Comparison of ENCODE assay signal across 26 mouse cellular contexts in the genomic region with DNA sequence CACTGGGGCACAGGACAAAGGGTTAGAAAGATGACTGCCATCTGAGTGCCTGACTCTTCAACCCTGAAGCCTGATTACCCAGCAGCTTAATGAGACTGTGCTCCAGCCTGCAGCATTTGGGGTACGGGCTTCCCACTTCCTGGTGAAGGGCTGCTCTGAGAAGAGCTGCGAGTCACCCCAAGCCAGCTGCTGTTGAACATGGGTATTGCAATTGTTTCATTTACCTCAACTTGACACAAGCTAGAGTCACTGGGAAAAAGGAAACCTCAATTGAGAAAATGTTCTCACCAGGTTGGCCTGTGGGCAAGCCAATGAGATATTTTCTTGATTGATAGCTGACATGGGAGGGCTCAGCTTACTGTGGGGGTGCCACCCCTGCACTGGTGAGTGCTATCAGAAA. TPM values are rescaled to one million over a fixed set of nuclear protein-coding genes. Genes with fewer than 3 reads are reported as not detected.
DNase-seq lines count a peak whose midpoint lies in the region; ATAC-seq and TF ChIP-seq lines count a peak whose summit lies in the region.
"Had no signal": no experiment of that assay in that cellular context is flagged by ENCODE, and none has a peak within 500 bp of the region (broad histone marks: within the 10 kb centered on the region; RNA-seq: fewer than 3 reads in every experiment).

No protein-coding gene starts in this region.

- TF ChIP-seq CTCF in layer of hippocampus, adult 2 months (conservative IDR thresholded peaks at IDR 0.05) = peak; percentile 30
- TF ChIP-seq CTCF in MEL (IDR thresholded peaks at IDR 0.05 in 2 of 3, conservative IDR thresholded peaks at IDR 0.05 in 1 of 3; ENCODE audit: control insufficient read depth in 1 of 3, insufficient read depth in 1 of 3, low read depth in 2 of 3, low read length in 3 of 3, poor library complexity in 1 of 3, severe bottlenecking in 1 of 3) = peak in 1 of 3 experiments; percentile 0; a peak in 1 of 6 replicates

- peak; percentile 42; the same call in 1 of the 2 replicates for ATAC-seq in megakaryocyte progenitor cell, adult 5-6 weeks (replicated peaks; ENCODE audit: poor library complexity)
- no peak for ATAC-seq in liver, embryonic 12.5 days
- ATAC-seq: forebrain, postnatal 0 days; intestine, embryonic 15.5 days; Patski had no signal

- TF ChIP-seq RAD21 in MEL (IDR thresholded peaks at IDR 0.05; ENCODE audit: low read depth, low read length) = no peak

- H3K4me1 ChIP-seq in MEL (ENCODE audit: control insufficient read depth in 1 of 2, insufficient read depth in 2 of 2, low read length in 2 of 2) = no peaks in the 10 kb centered on the region
- H3K4me1 ChIP-seq in liver, embryonic 12.5 days = no peaks in the 10 kb centered on the region
- H3K4me1 ChIP-seq: forebrain, embryonic 10.5 days; hindbrain, embryonic 13.5 days; intestine, embryonic 15.5 days; limb, embryonic 13.5 days; midbrain, embryonic 10.5 days; neural tube, embryonic 13.5 days had no signal

- intact Hi-C loops in heart, postnatal 14 days (cut with DNase I) = no loop called here

- no peaks in the 10 kb centered on the region for H3K9me3 ChIP-seq in MEL (replicated peaks; ENCODE audit: insufficient read depth, low read length)
- no peaks in the 10 kb centered on the region for H3K9me3 ChIP-seq in liver, embryonic 12.5 days (replicated peaks)
- H3K9me3 ChIP-seq: forebrain, embryonic 10.5 days; hindbrain, embryonic 13.5 days; intestine, embryonic 15.5 days; limb, embryonic 13.5 days; liver, embryonic 15.5 days; midbrain, embryonic 10.5 days; neural tube, embryonic 13.5 days had no signal

- no peak overlapping the region for H3K4me2 ChIP-seq in liver, embryonic 12.5 days
- H3K4me2 ChIP-seq: heart, embryonic 11.5 days; hindbrain, embryonic 13.5 days; intestine, embryonic 15.5 days; limb, embryonic 13.5 days; liver, embryonic 15.5 days; neural tube, embryonic 13.5 days had no signal

- H3K36me3 ChIP-seq in MEL (ENCODE audit: control insufficient read depth in 1 of 2, insufficient read depth in 2 of 2, low read length in 2 of 2) = no peaks in the 10 kb centered on the region
- no peaks in the 10 kb centered on the region for H3K36me3 ChIP-seq in liver, embryonic 12.5 days
- H3K36me3 ChIP-seq: forebrain, embryonic 10.5 days; hindbrain, embryonic 13.5 days; intestine, embryonic 15.5 days; limb, embryonic 13.5 days; liver, embryonic 15.5 days; midbrain, embryonic 10.5 days; neural tube, embryonic 13.5 days had no signal

- no peak overlapping the region for H3K9ac ChIP-seq in MEL (ENCODE audit: control insufficient read depth, low read depth, low read length, poor library complexity, severe bottlenecking)
- no peak overlapping the region for H3K9ac ChIP-seq in liver, embryonic 12.5 days
- H3K9ac ChIP-seq: forebrain, postnatal 0 days; hindbrain, embryonic 13.5 days; intestine, embryonic 15.5 days; limb, embryonic 13.5 days; liver, embryonic 15.5 days; neural tube, embryonic 13.5 days had no signal

- no peak for DNase-seq in layer of hippocampus, adult 2 months (ENCODE audit: low spot score in 2 of 2)
- DNase-seq in layer of hippocampus, adult 9-10 months (ENCODE audit: low spot score) = no peak
- peak; percentile 13 for DNase-seq in MEL (ENCODE audit: low read depth, low spot score)
- peak; percentile 64 for DNase-seq in thymus, postnatal 14 days
- no peak for DNase-seq in heart, postnatal 14 days
- no peak for DNase-seq in yolk sac, embryonic 10.5 days (ENCODE audit: low spot score)
- DNase-seq: adrenal gland, postnatal 25 days; cerebellum, adult 11 months; cerebellum, postnatal 36 days; forebrain, postnatal 0 days; heart, postnatal 10 days; kidney, postnatal 4 days; right cerebral cortex, postnatal 25 days had no signal

- TF ChIP-seq POLR2A in MEL (IDR thresholded peaks at IDR 0.05; ENCODE audit: control insufficient read depth in 1 of 2, insufficient read depth in 1 of 2, low read depth in 1 of 2, low read length in 2 of 2, poor library complexity in 1 of 2) = no peak

- H3K79me2 ChIP-seq in MEL (ENCODE audit: control insufficient read depth, insufficient read depth, low read length, poor library complexity) = no peaks in the 10 kb centered on the region

- no peak overlapping the region for H3K4me3 ChIP-seq in layer of hippocampus, adult 2 months
- H3K4me3 ChIP-seq in MEL (ENCODE audit: control insufficient read depth in 1 of 2, insufficient read depth in 1 of 2, low read depth in 2 of 2, low read length in 2 of 2) = no peak overlapping the region
- H3K4me3 ChIP-seq in liver, embryonic 12.5 days = no peak overlapping the region
- H3K4me3 ChIP-seq: forebrain, embryonic 10.5 days; hindbrain, embryonic 13.5 days; intestine, embryonic 15.5 days; limb, embryonic 13.5 days; liver, embryonic 15.5 days; midbrain, embryonic 10.5 days; neural tube, embryonic 13.5 days had no signal

- TF ChIP-seq EP300 in MEL (IDR thresholded peaks at IDR 0.05; ENCODE audit: low read depth in 1 of 2, low read length in 2 of 2) = no peak

- 45% methylated on average over 2 of the region's 2 CpGs for WGBS in liver, embryonic 12.5 days (ENCODE audit: insufficient replicate concordance)

- H3K27ac ChIP-seq in layer of hippocampus, adult 2 months = no peak overlapping the region
- H3K27ac ChIP-seq in MEL (ENCODE audit: control insufficient read depth, low read depth, low read length) = no peak overlapping the region
- H3K27ac ChIP-seq in liver, embryonic 12.5 days = no peak overlapping the region
- H3K27ac ChIP-seq: forebrain, embryonic 10.5 days; hindbrain, embryonic 13.5 days; intestine, embryonic 15.5 days; limb, embryonic 13.5 days; liver, embryonic 15.5 days; midbrain, embryonic 10.5 days; neural tube, embryonic 13.5 days had no signal

- peaks cover 0 to 8% of the 10 kb centered on the region in 2 experiments; a peak in 2 of 4 replicates for H3K27me3 ChIP-seq in MEL (ENCODE audit: control insufficient read depth in 1 of 2, insufficient read depth in 2 of 2, low read length in 2 of 2)
- H3K27me3 ChIP-seq in liver, embryonic 12.5 days (replicated peaks) = peaks cover 14% of the 10 kb centered on the region; the same call in 1 of the 2 replicates
- H3K27me3 ChIP-seq: hindbrain, embryonic 13.5 days; intestine, embryonic 15.5 days; limb, embryonic 13.5 days; liver, embryonic 15.5 days; neural tube, embryonic 13.5 days; Patski had no signal

TF ChIP-seq in MEL, 35 proteins besides CTCF, POLR2A, EP300 and RAD21 (continues in another document):
- TF ChIP-seq USF1 (IDR thresholded peaks at IDR 0.05; ENCODE audit: low read depth, low read length) = no peak
- no peak for TF ChIP-seq POLR2AphosphoS2 (IDR thresholded peaks at IDR 0.05; ENCODE audit: low read length)
- TF ChIP-seq KAT2A (conservative IDR thresholded peaks at IDR 0.05; ENCODE audit: low read depth, low read length) = no peak
- TF ChIP-seq CHD1 (IDR thresholded peaks at IDR 0.05; ENCODE audit: low read depth, low read length) = no peak
- no peak for TF ChIP-seq USF2 (IDR thresholded peaks at IDR 0.05; ENCODE audit: borderline replicate concordance in 1 of 2, insufficient read depth in 1 of 2, low read depth in 1 of 2, low read length in 2 of 2)
- no peak for TF ChIP-seq ZMIZ1 (IDR thresholded peaks at IDR 0.05; ENCODE audit: low read depth, low read length)

RNA-seq across cellular contexts. Expression of gene Tmprss6, which starts 5.5 kb away (rescaled TPM):
- total RNA-seq in layer of hippocampus, adult 2 months (2021) = 1 to 10 TPM; 1.9 to 3.0 TPM
- 0.12 and 0.33 TPM in 2 replicates for total RNA-seq in MEL (2012; rRNA removed)
- under 1 TPM in 1 of 2 experiments, not detected in 1; 0.11 TPM for polyA plus RNA-seq in MEL (2012; ENCODE audit: insufficient read depth in 1 of 2, insufficient read length in 2 of 2, low read depth in 1 of 2, low replicate concordance in 2 of 2, missing spikeins in 1 of 2)
- total RNA-seq in megakaryocyte progenitor cell, adult 5-6 weeks (2015) = not detected in 2 replicates
- total RNA-seq in megakaryocyte progenitor cell, adult 5-6 weeks (2017) = not detected in 2 replicates
- 5.9 and 6.7 TPM in 2 replicates for polyA plus RNA-seq in liver, embryonic 12.5 days (2016; fragmentation: Nextera tagmentation; extraction: Ambion mirVana)
- not detected for total RNA-seq in heart, postnatal 14 days (2021)
- total RNA-seq: layer of hippocampus, postnatal 14 days; midbrain, postnatal 0 days had no signal

RNA-seq across cellular contexts. Expression of gene Il2rb, which starts 32.1 kb away (rescaled TPM):
- total RNA-seq in layer of hippocampus, adult 2 months (2021) = under 1 TPM in 1 of 2 experiments, not detected in 1; 0.20 TPM
- 0.04 TPM in 1 of 2 replicates, not detected in the other for total RNA-seq in MEL (2012; rRNA removed)
- polyA plus RNA-seq in MEL (2012; ENCODE audit: insufficient read depth in 1 of 2, insufficient read length in 2 of 2, low read depth in 1 of 2, low replicate concordance in 2 of 2, missing spikeins in 1 of 2) = not detected
- total RNA-seq in megakaryocyte progenitor cell, adult 5-6 weeks (2015) = 0.54 TPM in 2 replicates
- total RNA-seq in megakaryocyte progenitor cell, adult 5-6 weeks (2017) = 0.04 and 0.10 TPM in 2 replicates
- 0.11 and 0.15 TPM in 2 replicates for polyA plus RNA-seq in liver, embryonic 12.5 days (2016; fragmentation: Nextera tagmentation; extraction: Ambion mirVana)
- under 1 TPM; 0.07 to 0.20 TPM for total RNA-seq in heart, postnatal 14 days (2021)
- polyA plus RNA-seq: forebrain, embryonic 10.5 days; heart, embryonic 11.5 days; midbrain, embryonic 10.5 days had no signal

RNA-seq across cellular contexts. Expression of gene Kctd17, which starts 34.6 kb away (rescaled TPM):
- 100 to 1,000 TPM; 263 to 271 TPM for total RNA-seq in layer of hippocampus, adult 2 months (2021)
- not detected in 2 replicates for total RNA-seq in MEL (2012; rRNA removed)
- polyA plus RNA-seq in MEL (2012; ENCODE audit: insufficient read depth in 1 of 2, insufficient read length in 2 of 2, low read depth in 1 of 2, low replicate concordance in 2 of 2, missing spikeins in 1 of 2) = not detected
- 7.6 and 8.0 TPM in 2 replicates for total RNA-seq in megakaryocyte progenitor cell, adult 5-6 weeks (2015)
- 8.3 and 10.3 TPM in 2 replicates for total RNA-seq in megakaryocyte progenitor cell, adult 5-6 weeks (2017)
- polyA plus RNA-seq in liver, embryonic 12.5 days (2016; fragmentation: Nextera tagmentation; extraction: Ambion mirVana) = 7.6 and 8.8 TPM in 2 replicates
- 10 to 100 TPM; 53.9 to 54.3 TPM for total RNA-seq in heart, postnatal 14 days (2021)

RNA-seq across cellular contexts. Expression of gene Mpst, which starts 56.8 kb away (rescaled TPM):
- 10 to 100 TPM; 29.5 to 31.8 TPM for total RNA-seq in layer of hippocampus, adult 2 months (2021)
- total RNA-seq in MEL (2012; rRNA removed) = 38.6 and 38.7 TPM in 2 replicates
- polyA plus RNA-seq in MEL (2012; ENCODE audit: insufficient read depth in 1 of 2, insufficient read length in 2 of 2, low read depth in 1 of 2, low replicate concordance in 2 of 2, missing spikeins in 1 of 2) = 10 to 100 TPM in 1 of 2 experiments, not detected in 1; 86.7 TPM
- 3.4 and 5.9 TPM in 2 replicates for total RNA-seq in megakaryocyte progenitor cell, adult 5-6 weeks (2015)
- total RNA-seq in megakaryocyte progenitor cell, adult 5-6 weeks (2017) = 22.7 and 37.3 TPM in 2 replicates
- polyA plus RNA-seq in liver, embryonic 12.5 days (2016; fragmentation: Nextera tagmentation; extraction: Ambion mirVana) = 3.5 and 4.8 TPM in 2 replicates
- total RNA-seq in heart, postnatal 14 days (2021) = 10 to 100 TPM; 28.1 to 31.0 TPM

RNA-seq across cellular contexts. Expression of gene Tst, which starts 57.3 kb away (rescaled TPM):
- total RNA-seq in layer of hippocampus, adult 2 months (2021) = 10 to 100 TPM; 35.6 to 40.3 TPM
- total RNA-seq in MEL (2012; rRNA removed) = 34.8 and 36.3 TPM in 2 replicates
- 10 to 100 TPM in 1 of 2 experiments, not detected in 1; 29.5 TPM for polyA plus RNA-seq in MEL (2012; ENCODE audit: insufficient read depth in 1 of 2, insufficient read length in 2 of 2, low read depth in 1 of 2, low replicate concordance in 2 of 2, missing spikeins in 1 of 2)
- 23.3 and 37.7 TPM in 2 replicates for total RNA-seq in megakaryocyte progenitor cell, adult 5-6 weeks (2015)
- 9.8 and 16.2 TPM in 2 replicates for total RNA-seq in megakaryocyte progenitor cell, adult 5-6 weeks (2017)
- polyA plus RNA-seq in liver, embryonic 12.5 days (2016; fragmentation: Nextera tagmentation; extraction: Ambion mirVana) = 84.9 and 92.8 TPM in 2 replicates
- 10 to 100 TPM; 11.2 to 13.7 TPM for total RNA-seq in heart, postnatal 14 days (2021)

Comparison
In these comparisons a context has a peak if more than half of its experiments do, and no peak if none do; other contexts are left out.
1. DNase-seq: peak in MEL (single experiment) and thymus, postnatal 14 days (single experiment); none in layer of hippocampus, adult 2 months (0 of 2), layer of hippocampus, adult 9-10 months (single experiment), heart, postnatal 14 days (0 of 2) and yolk sac, embryonic 10.5 days (single experiment).
2. RNA of gene Kctd17, which starts 34.6 kb away (total RNA-seq): 263 to 271 TPM in layer of hippocampus, adult 2 months and 53.9 to 54.3 TPM in heart, postnatal 14 days; 7.6 to 10.3 TPM in megakaryocyte progenitor cell, adult 5-6 weeks and not detected in MEL; every median in the first group is over 4 times any median in the second.